Mouse (Mus musculus): ENCODE measurements around the gene Itga4. TPM values are rescaled to one million over a fixed set of nuclear protein-coding genes. Genes with fewer than 3 reads are reported as not detected.

Gene Itga4
- total RNA-seq, 2 experiments from 2014 or later = 241 to 384 TPM

GRCm38 (mm10) chr2:79343115-79343514 lies 87.9 kb downstream of the Itga4 start:
- no peak for ATAC-seq (replicated peaks; ENCODE audit: low FRiP score, poor library complexity, severe bottlenecking)

GRCm38 (mm10) chr2:79351179-79352099 lies 96.2 kb downstream of the Itga4 start:
- ATAC-seq (replicated peaks; ENCODE audit: low FRiP score, poor library complexity, severe bottlenecking) = no peak

GRCm38 (mm10) chr2:79352100-79352802 lies 97.0 kb downstream of the Itga4 start:
- ATAC-seq (replicated peaks; ENCODE audit: low FRiP score, poor library complexity, severe bottlenecking) = no peak

GRCm38 (mm10) chr2:79354773-79355172 lies 99.5 kb downstream of the Itga4 start:
- ATAC-seq (replicated peaks; ENCODE audit: low FRiP score, poor library complexity, severe bottlenecking) = no peak

GRCm38 (mm10) chr2:79357835-79358234 lies 102.6 kb downstream of the Itga4 start:
- no peak for ATAC-seq (replicated peaks; ENCODE audit: low FRiP score, poor library complexity, severe bottlenecking)

GRCm38 (mm10) chr2:79362029-79362428 lies 106.8 kb downstream of the Itga4 start:
- no peak for ATAC-seq (replicated peaks; ENCODE audit: low FRiP score, poor library complexity, severe bottlenecking)

GRCm38 (mm10) chr2:79363920-79364319 lies 108.7 kb downstream of the Itga4 start:
- ATAC-seq (replicated peaks; ENCODE audit: low FRiP score, poor library complexity, severe bottlenecking) = no peak

- ATAC-seq (replicated peaks; ENCODE audit: low FRiP score, poor library complexity, severe bottlenecking) = no peak
Measured at GRCm38 (mm10) chr2:79367451-79368450, 112.5 kb downstream of the Itga4 start.

GRCm38 (mm10) chr2:79368661-79369060 lies 113.4 kb downstream of the Itga4 start:
- no peak for ATAC-seq (replicated peaks; ENCODE audit: low FRiP score, poor library complexity, severe bottlenecking)

- ATAC-seq (replicated peaks; ENCODE audit: low FRiP score, poor library complexity, severe bottlenecking) = no peak
Measured at GRCm38 (mm10) chr2:79369061-79369524, 113.9 kb downstream of the Itga4 start.

- ATAC-seq (replicated peaks; ENCODE audit: low FRiP score, poor library complexity, severe bottlenecking) = no peak
Measured at GRCm38 (mm10) chr2:79369905-79370304, 114.7 kb downstream of the Itga4 start.

- ATAC-seq (replicated peaks; ENCODE audit: low FRiP score, poor library complexity, severe bottlenecking) = peak; percentile 85
Measured at GRCm38 (mm10) chr2:79370711-79371312, 115.6 kb downstream of the Itga4 start.

GRCm38 (mm10) chr2:79371326-79372153 lies 116.3 kb downstream of the Itga4 start:
- ATAC-seq (replicated peaks; ENCODE audit: low FRiP score, poor library complexity, severe bottlenecking) = no peak

- ATAC-seq (replicated peaks; ENCODE audit: low FRiP score, poor library complexity, severe bottlenecking) = no peak
Measured at GRCm38 (mm10) chr2:79372154-79372467, 116.9 kb downstream of the Itga4 start.

- peak; percentile 79 for ATAC-seq (replicated peaks; ENCODE audit: low FRiP score, poor library complexity, severe bottlenecking)
Measured at GRCm38 (mm10) chr2:79372486-79373200, 117.4 kb downstream of the Itga4 start.

GRCm38 (mm10) chr2:79378346-79379086 lies 123.3 kb downstream of the Itga4 start:
- ATAC-seq (replicated peaks; ENCODE audit: low FRiP score, poor library complexity, severe bottlenecking) = no peak
